Mouse (Mus musculus): ENCODE measurements at regions not wholly inside any gene's neighbourhood (a gene's known extent, or its start where the extent isn't known, plus 50 kb on each side); places are given as distances from the start of the nearest gene placed in this dataset.
"Not testable (repeated sequence)": the region's sequence is repeated elsewhere in the genome, so short reads cannot be mapped to it uniquely, and the experiment has no call there.

- H3K9me3 ChIP-seq, result no peaks in the 10 kb centered on the region
- peak overlapping the region; percentile 98 for H3K4me2 ChIP-seq
- H3K27ac ChIP-seq, result no peak overlapping the region
- ATAC-seq (ENCODE audit: low FRiP score), result peak; percentile 66
- no peaks in the 10 kb centered on the region for H3K36me3 ChIP-seq (replicated peaks)
- WGBS, result 8% methylated on average over 49 of the region's 49 CpGs
- peak overlapping the region; percentile 59 for H3K4me3 ChIP-seq (replicated peaks)
- peaks cover 27% of the 10 kb centered on the region for H3K4me1 ChIP-seq
- H3K27me3 ChIP-seq, result peaks cover 43% of the 10 kb centered on the region
- H3K9ac ChIP-seq, result peak overlapping the region; percentile 45
Observed at GRCm38 (mm10) chr10:7390239-7391091, 83.0 kb downstream of the Ulbp1 start.

GRCm38 (mm10) chr10:7358791-7359190 is 114.6 kb downstream of the Ulbp1 start:
- not testable (repeated sequence) for ATAC-seq (ENCODE audit: low FRiP score); H3K4me2 ChIP-seq; H3K27ac ChIP-seq; H3K9me3 ChIP-seq; H3K9ac ChIP-seq; H3K36me3 ChIP-seq (replicated peaks); H3K27me3 ChIP-seq; H3K4me1 ChIP-seq; H3K4me3 ChIP-seq (replicated peaks)
- 65% methylated on average over 3 of the region's 3 CpGs for WGBS

GRCm38 (mm10) chr10:7344290-7344689 is 129.1 kb downstream of the Ulbp1 start:
- H3K4me3 ChIP-seq (replicated peaks); ATAC-seq (ENCODE audit: low FRiP score); H3K27me3 ChIP-seq; H3K9ac ChIP-seq; H3K9me3 ChIP-seq; H3K36me3 ChIP-seq (replicated peaks); H3K27ac ChIP-seq; H3K4me1 ChIP-seq; H3K4me2 ChIP-seq: not testable (repeated sequence)
- 93% methylated on average over 13 of the region's 13 CpGs for WGBS

- 96% methylated on average over 8 of the region's 8 CpGs for WGBS
- not testable (repeated sequence) for H3K4me3 ChIP-seq (replicated peaks); H3K4me1 ChIP-seq; H3K9ac ChIP-seq; H3K4me2 ChIP-seq; H3K36me3 ChIP-seq (replicated peaks); ATAC-seq (ENCODE audit: low FRiP score); H3K27me3 ChIP-seq; H3K9me3 ChIP-seq; H3K27ac ChIP-seq
Observed at GRCm38 (mm10) chr10:7343736-7344135, 129.7 kb downstream of the Ulbp1 start.

- H3K4me2 ChIP-seq, result no peak overlapping the region
Observed at GRCm38 (mm10) chr10:7333077-7333747, 121.2 kb upstream of the Cnksr3 start.

GRCm38 (mm10) chr10:7328262-7328661 is 116.2 kb upstream of the Cnksr3 start:
- H3K36me3 ChIP-seq (replicated peaks), result no peaks in the 10 kb centered on the region
- H3K4me3 ChIP-seq (replicated peaks), result no peak overlapping the region
- H3K27me3 ChIP-seq, result no peaks in the 10 kb centered on the region
- 50% methylated on average over 3 of the region's 3 CpGs for WGBS
- no peak for ATAC-seq (ENCODE audit: low FRiP score)
- no peak overlapping the region for H3K27ac ChIP-seq
- H3K9ac ChIP-seq, result no peak overlapping the region
- no peaks in the 10 kb centered on the region for H3K9me3 ChIP-seq
- H3K4me1 ChIP-seq, result no peaks in the 10 kb centered on the region
- no peak overlapping the region for H3K4me2 ChIP-seq

More at GRCm38 (mm10) chr10:7333077-7333747, 121.2 kb upstream of the Cnksr3 start:
- Histone ChIP-seq H3K36me3 (replicated peaks) (no peaks in the 10 kb centered on the region), H3K27me3 (no peaks in the 10 kb centered on the region), H3K9ac (no peak overlapping the region), H3K4me3 (replicated peaks) (no peak overlapping the region), H3K9me3 (no peaks in the 10 kb centered on the region), H3K27ac (no peak overlapping the region), H3K4me1 (no peaks in the 10 kb centered on the region)
- WGBS, result 44% methylated on average over 11 of the region's 11 CpGs
- ATAC-seq (ENCODE audit: low FRiP score), result peak; percentile 91

- H3K4me2 ChIP-seq; H3K36me3 ChIP-seq (replicated peaks); ATAC-seq (ENCODE audit: low FRiP score); H3K27ac ChIP-seq; H3K9me3 ChIP-seq; H3K27me3 ChIP-seq; H3K9ac ChIP-seq; H3K4me3 ChIP-seq (replicated peaks); H3K4me1 ChIP-seq: not testable (repeated sequence)
- 91% methylated on average over 3 of the region's 3 CpGs for WGBS
Observed at GRCm38 (mm10) chr10:7327046-7327445, 115.0 kb upstream of the Cnksr3 start.

GRCm38 (mm10) chr10:7325074-7325473 is 113.0 kb upstream of the Cnksr3 start:
- H3K36me3 ChIP-seq (replicated peaks), result no peaks in the 10 kb centered on the region
- H3K27ac ChIP-seq, result no peak overlapping the region
- no peak overlapping the region for H3K4me2 ChIP-seq
- H3K4me1 ChIP-seq, result no peaks in the 10 kb centered on the region
- H3K27me3 ChIP-seq, result no peaks in the 10 kb centered on the region
- H3K9ac ChIP-seq, result no peak overlapping the region
- no peak overlapping the region for H3K4me3 ChIP-seq (replicated peaks)
- ATAC-seq (ENCODE audit: low FRiP score), result no peak
- 81% methylated on average over 4 of the region's 4 CpGs for WGBS
- H3K9me3 ChIP-seq, result no peaks in the 10 kb centered on the region

- no peak for ATAC-seq (ENCODE audit: low FRiP score)
- H3K4me1 ChIP-seq, result no peaks in the 10 kb centered on the region
- H3K36me3 ChIP-seq (replicated peaks), result no peaks in the 10 kb centered on the region
- no peak overlapping the region for H3K27ac ChIP-seq
- H3K4me2 ChIP-seq, result no peak overlapping the region
- 45% methylated on average over 3 of the region's 3 CpGs for WGBS
- H3K9ac ChIP-seq, result no peak overlapping the region
- H3K27me3 ChIP-seq, result no peaks in the 10 kb centered on the region
- no peak overlapping the region for H3K4me3 ChIP-seq (replicated peaks)
- H3K9me3 ChIP-seq, result no peaks in the 10 kb centered on the region
Observed at GRCm38 (mm10) chr10:7323258-7323657, 111.2 kb upstream of the Cnksr3 start.

- no peaks in the 10 kb centered on the region for H3K4me1 ChIP-seq
- H3K4me2 ChIP-seq, result no peak overlapping the region
- H3K9ac ChIP-seq, result no peak overlapping the region
- ATAC-seq (ENCODE audit: low FRiP score), result no peak
- no peaks in the 10 kb centered on the region for H3K27me3 ChIP-seq
- H3K9me3 ChIP-seq, result no peaks in the 10 kb centered on the region
- no peak overlapping the region for H3K27ac ChIP-seq
- WGBS, result 85% methylated on average over 3 of the region's 3 CpGs
- no peaks in the 10 kb centered on the region for H3K36me3 ChIP-seq (replicated peaks)
- no peak overlapping the region for H3K4me3 ChIP-seq (replicated peaks)
Observed at GRCm38 (mm10) chr10:7309927-7310326, 97.9 kb upstream of the Cnksr3 start.

GRCm38 (mm10) chr10:7305881-7306280 is 93.8 kb upstream of the Cnksr3 start:
- H3K36me3 ChIP-seq (replicated peaks); H3K4me2 ChIP-seq; H3K9me3 ChIP-seq; H3K4me1 ChIP-seq; H3K27ac ChIP-seq; ATAC-seq (ENCODE audit: low FRiP score); H3K4me3 ChIP-seq (replicated peaks); H3K9ac ChIP-seq; H3K27me3 ChIP-seq: not testable (repeated sequence)
- WGBS, result 64% methylated on average over 3 of the region's 3 CpGs

- Histone ChIP-seq H3K36me3 (replicated peaks) (no peaks in the 10 kb centered on the region), H3K4me3 (replicated peaks) (no peak overlapping the region), H3K4me2 (no peak overlapping the region), H3K4me1 (no peaks in the 10 kb centered on the region), H3K27ac (no peak overlapping the region), H3K9ac (no peak overlapping the region), H3K9me3 (no peaks in the 10 kb centered on the region), H3K27me3 (no peaks in the 10 kb centered on the region)
- 95% methylated on average over 7 of the region's 7 CpGs for WGBS
- ATAC-seq (ENCODE audit: low FRiP score), result no peak
Observed at GRCm38 (mm10) chr10:7298377-7298776, 86.3 kb upstream of the Cnksr3 start.

GRCm38 (mm10) chr10:7295921-7296320 is 83.9 kb upstream of the Cnksr3 start:
- 93% methylated on average over 5 of the region's 5 CpGs for WGBS
- no peak for ATAC-seq (ENCODE audit: low FRiP score)

More at GRCm38 (mm10) chr10:7295921-7296320, 83.9 kb upstream of the Cnksr3 start:
- no peak overlapping the region for H3K4me2 ChIP-seq
- no peak overlapping the region for H3K4me3 ChIP-seq (replicated peaks)
- no peaks in the 10 kb centered on the region for H3K9me3 ChIP-seq
- no peak overlapping the region for H3K27ac ChIP-seq
- no peak overlapping the region for H3K9ac ChIP-seq
- no peaks in the 10 kb centered on the region for H3K36me3 ChIP-seq (replicated peaks)
- H3K27me3 ChIP-seq, result no peaks in the 10 kb centered on the region
- H3K4me1 ChIP-seq, result no peaks in the 10 kb centered on the region

Measured in forebrain, embryonic 12.5 days (tissue).